Mouse (Mus musculus) CH12.LX (cell line): ENCODE measurements around the gene Usp12. TPM values are rescaled to one million over a fixed set of nuclear protein-coding genes. Genes with fewer than 3 reads are reported as not detected.
A peak's percentile ranks its signal among the peaks of the same experiment; 100 is the strongest.

Experiments used
- DNase-seq: peaks from one replicate; pipeline ENCODE4 v3.0.0-alpha.2; 2013; ENCODE audit errors: extremely low read depth
- H3K27ac ChIP-seq: 2 replicates; pipeline ENCODE4 v1.5.1; 2012; ENCODE audit warnings: low read depth, mild to moderate bottlenecking, control low read depth, moderate library complexity; ENCODE audit not compliant: insufficient read depth
- H3K27me3 ChIP-seq: replicated peaks from 2 replicates; pipeline ENCODE3; 2012; ENCODE audit warnings: inconsistent platforms
- H3K36me3 ChIP-seq, 2 experiments: replicated peaks in 1 of 2; 2 replicates each; pipeline versions ENCODE3 to v1.6.1; 2012; ENCODE audit warnings: inconsistent platforms in 1 of 2, low read length in 1 of 2, mild to moderate bottlenecking in 1 of 2, mixed read lengths in 1 of 2, moderate library complexity in 1 of 2; ENCODE audit not compliant: control insufficient read depth in 1 of 2, insufficient read depth in 1 of 2
- H3K4me1 ChIP-seq, 2 experiments: 2 replicates each; pipeline ENCODE4 v1.6.1; 2012; ENCODE audit warnings: inconsistent platforms in 1 of 2, moderate library complexity in 1 of 2; ENCODE audit not compliant: insufficient read depth in 2 of 2, control insufficient read depth in 1 of 2
- H3K4me2 ChIP-seq: 2 replicates; pipeline ENCODE4 v1.6.1; 2012; ENCODE audit warnings: low read depth, mild to moderate bottlenecking, control low read depth; ENCODE audit not compliant: poor library complexity, insufficient read depth, severe bottlenecking
- H3K4me3 ChIP-seq, 3 experiments: fragments of 150-350 bp in 1 of 3; sonication (generic) in 1 of 3; replicated peaks in 1 of 3; 2 replicates each; pipeline versions ENCODE3 to v1.5.1; 2011 to 2012; ENCODE audit warnings: low read depth in 2 of 3, low read length in 2 of 3, mild to moderate bottlenecking in 2 of 3, moderate library complexity in 2 of 3, control low read depth in 1 of 3, improper control_type of control experiment in 1 of 3, inconsistent platforms in 1 of 3, mixed read lengths in 1 of 3; ENCODE audit not compliant: poor library complexity in 1 of 3
- H3K79me2 ChIP-seq: replicated peaks from 2 replicates; pipeline ENCODE4 v1.6.1; 2012; ENCODE audit warnings: mild to moderate bottlenecking, moderate library complexity; ENCODE audit not compliant: control insufficient read depth, poor library complexity, insufficient read depth, severe bottlenecking; ENCODE audit errors: extremely low read depth
- H3K9ac ChIP-seq: 2 replicates; pipeline ENCODE4 v1.6.1; 2012; ENCODE audit warnings: low read depth, mild to moderate bottlenecking, control low read depth, moderate library complexity; ENCODE audit not compliant: insufficient read depth
- H3K9me3 ChIP-seq: replicated peaks from 2 replicates; pipeline ENCODE3; 2012; ENCODE audit warnings: low read length, inconsistent platforms, mixed read lengths
- BHLHE40 ChIP-seq: IDR thresholded peaks from 2 replicates; pipeline ENCODE4 v1.6.1; 2011; ENCODE audit warnings: mild to moderate bottlenecking, low read depth, low read length, improper control_type of control experiment
- CHD1 ChIP-seq: IDR thresholded peaks from 2 replicates; pipeline ENCODE4 v1.6.1; 2012; ENCODE audit warnings: low read depth, low read length, improper control_type of control experiment, inconsistent platforms
- CHD2 ChIP-seq: IDR thresholded peaks from 2 replicates; pipeline ENCODE4 v1.6.1; 2011; ENCODE audit warnings: low read length, improper control_type of control experiment
- E2F4 ChIP-seq: IDR thresholded peaks from 2 replicates; pipeline ENCODE4 v1.6.1; 2011; ENCODE audit warnings: low read depth, low read length, improper control_type of control experiment; ENCODE audit not compliant: insufficient replicate concordance
- EP300 ChIP-seq: IDR thresholded peaks from 2 replicates; pipeline ENCODE4 v1.6.1; 2011; ENCODE audit warnings: low read length, improper control_type of control experiment
- ETS1 ChIP-seq: conservative IDR thresholded peaks from 2 replicates; pipeline ENCODE4 v1.6.1; 2012; ENCODE audit warnings: low read depth, mild to moderate bottlenecking, inconsistent platforms, low read length, improper control_type of control experiment, moderate library complexity
- GABPA ChIP-seq: IDR thresholded peaks from 2 replicates; pipeline ENCODE4 v1.6.1; 2012; ENCODE audit warnings: low read depth, low read length, improper control_type of control experiment, inconsistent platforms; ENCODE audit not compliant: insufficient replicate concordance
- HCFC1 ChIP-seq: IDR thresholded peaks from 2 replicates; pipeline ENCODE4 v1.6.1; 2012; ENCODE audit warnings: low read depth, mild to moderate bottlenecking, inconsistent platforms, low read length, improper control_type of control experiment
- IRF4 ChIP-seq: IDR thresholded peaks from 2 replicates; pipeline ENCODE4 v1.6.1; 2014; ENCODE audit warnings: low read depth, mild to moderate bottlenecking, inconsistent platforms, low read length, improper control_type of control experiment
- JUN ChIP-seq: IDR thresholded peaks from 2 replicates; pipeline ENCODE4 v1.6.1; 2011; ENCODE audit warnings: low read depth, mild to moderate bottlenecking, low read length, improper control_type of control experiment, moderate library complexity; ENCODE audit not compliant: insufficient read depth
- KAT2A ChIP-seq: IDR thresholded peaks from 2 replicates; pipeline ENCODE4 v1.6.1; 2012; ENCODE audit warnings: low read length, improper control_type of control experiment, inconsistent platforms; ENCODE audit not compliant: insufficient replicate concordance
- MAFK ChIP-seq: IDR thresholded peaks from 2 replicates; pipeline ENCODE4 v1.6.1; 2011; ENCODE audit warnings: low read length, improper control_type of control experiment; ENCODE audit not compliant: insufficient replicate concordance
- MAX ChIP-seq: IDR thresholded peaks from 2 replicates; pipeline ENCODE4 v1.6.1; 2011; ENCODE audit warnings: low read length, improper control_type of control experiment
- MAZ ChIP-seq: IDR thresholded peaks from 2 replicates; pipeline ENCODE4 v1.6.1; 2012; ENCODE audit warnings: low read depth, mild to moderate bottlenecking, inconsistent platforms, low read length, improper control_type of control experiment, moderate library complexity
- MEF2A ChIP-seq: IDR thresholded peaks from 2 replicates; pipeline ENCODE4 v1.6.1; 2014; ENCODE audit warnings: low read depth, mild to moderate bottlenecking, inconsistent platforms, low read length, improper control_type of control experiment, borderline replicate concordance
- NELFE ChIP-seq: IDR thresholded peaks from 2 replicates; pipeline ENCODE4 v1.6.1; 2011; ENCODE audit warnings: low read depth, low read length, improper control_type of control experiment
- NRF1 ChIP-seq: IDR thresholded peaks from 2 replicates; pipeline ENCODE4 v1.6.1; 2014; ENCODE audit warnings: low read depth, mild to moderate bottlenecking, inconsistent platforms, low read length, improper control_type of control experiment, moderate library complexity
- PAX5 ChIP-seq: IDR thresholded peaks from 2 replicates; pipeline ENCODE4 v1.6.1; 2012; ENCODE audit warnings: low read length, inconsistent platforms, mixed read lengths
- POLR2AphosphoS2 ChIP-seq: IDR thresholded peaks from 2 replicates; pipeline ENCODE4 v1.6.1; 2011; ENCODE audit warnings: low read depth, low read length, improper control_type of control experiment
- RAD21 ChIP-seq: IDR thresholded peaks from 2 replicates; pipeline ENCODE4 v1.6.1; 2011; ENCODE audit warnings: low read depth, mild to moderate bottlenecking, low read length, improper control_type of control experiment, moderate library complexity
- RCOR1 ChIP-seq: conservative IDR thresholded peaks from 2 replicates; pipeline ENCODE4 v1.6.1; 2012; ENCODE audit warnings: low read depth, mild to moderate bottlenecking, inconsistent platforms, low read length, improper control_type of control experiment
- SIN3A ChIP-seq: IDR thresholded peaks from 2 replicates; pipeline ENCODE4 v1.6.1; 2012; ENCODE audit warnings: low read length, improper control_type of control experiment, inconsistent platforms
- SMC3 ChIP-seq: IDR thresholded peaks from 2 replicates; pipeline ENCODE4 v1.6.1; 2011; ENCODE audit warnings: low read depth, low read length, improper control_type of control experiment
- TCF12 ChIP-seq: IDR thresholded peaks from 2 replicates; pipeline ENCODE4 v1.6.1; 2014; ENCODE audit warnings: low read depth, mild to moderate bottlenecking, inconsistent platforms, low read length, improper control_type of control experiment
- UBTF ChIP-seq: IDR thresholded peaks from 2 replicates; pipeline ENCODE4 v1.6.1; 2012; ENCODE audit warnings: low read depth, mild to moderate bottlenecking, inconsistent platforms, low read length, improper control_type of control experiment, moderate library complexity
- USF2 ChIP-seq: conservative IDR thresholded peaks from 2 replicates; pipeline ENCODE4 v1.6.1; 2011; ENCODE audit warnings: low read depth, low read length, improper control_type of control experiment
- ZC3H11A ChIP-seq: IDR thresholded peaks from 2 replicates; pipeline ENCODE4 v1.6.1; 2012; ENCODE audit warnings: low read depth, mild to moderate bottlenecking, inconsistent platforms, low read length, improper control_type of control experiment
- ZKSCAN1 ChIP-seq: IDR thresholded peaks from 2 replicates; pipeline ENCODE4 v1.6.1; 2012; ENCODE audit warnings: low read depth, inconsistent platforms, low read length, improper control_type of control experiment, borderline replicate concordance
- ZMIZ1 ChIP-seq: IDR thresholded peaks from 2 replicates; pipeline ENCODE4 v1.6.1; 2012; ENCODE audit warnings: low read depth, mild to moderate bottlenecking, inconsistent platforms, low read length, improper control_type of control experiment
- ZNF384 ChIP-seq: IDR thresholded peaks from 2 replicates; pipeline ENCODE4 v1.6.1; 2012; ENCODE audit warnings: low read depth, low read length, improper control_type of control experiment, inconsistent platforms
- dilution Hi-C: fragments of 300-500 bp; cut with MboI; formaldehyde crosslinking; loops from 2 replicates; pipeline ENCODE4 v1.14.3; 2020; ENCODE audit warnings: low sequenced_read_pairs; ENCODE audit not compliant: extremely low pct_unique_long_range_greater_than_20kb, extremely low pct_ligation_motif_present
- in situ Hi-C: fragments of 300-500 bp; cut with MboI; formaldehyde crosslinking; loops from 3 replicates; pipeline ENCODE4 v1.14.3; 2019; ENCODE audit warnings: low sequenced_read_pairs, low pct_ligation_motif_present, low pct_unique_long_range_greater_than_20kb, mixed read lengths
- polyA plus RNA-seq: library from polyadenylated mRNA; unstranded; fragments of >175 nt; gene quantifications from 2 replicates; pipeline ENCODE4 v1.2.1, GENCODE M21; 2012; ENCODE audit warnings: low read depth; ENCODE audit not compliant: insufficient read length
- total RNA-seq, 2 experiments: library from RNA; depleted of rRNA; stranded (reverse); fragments of 300-350 nt in 1 of 2; fragments of >200 nt in 1 of 2; gene quantifications; 2 replicates each; pipeline ENCODE4 v1.2.3; 2012 to 2014

Gene Usp12
- total and polyA plus RNA-seq, 3 experiments, result 7.8 to 17.8 (median 10.1) TPM

- dilution Hi-C loops (no loop called here), in situ Hi-C loops (no loop called here)
- Histone ChIP-seq H3K9me3 (no peaks in the 10 kb centered on the region), H3K36me3 (peaks cover 34 to 38% of the 10 kb centered on the region in 2 experiments), H3K9ac (peak overlapping the region; percentile 45), H3K4me1 (peaks cover 0 to 39% of the 10 kb centered on the region in 2 experiments; a peak in 3 of 4 replicates), H3K4me3 (peak overlapping the region in 2 of 3 experiments; percentile 15 to 92), H3K27ac (no peak overlapping the region), H3K79me2 (peaks cover 19% of the 10 kb centered on the region), H3K4me2 (peak overlapping the region; percentile 44), H3K27me3 (no peaks in the 10 kb centered on the region)
- TF ChIP-seq HCFC1 (no peak), KAT2A (no peak), SMC3 (no peak), ZNF384 (no peak), MEF2A (no peak), UBTF (no peak), E2F4 (0 out of 2 replicates have a peak, but pooled peaks have one; percentile 24), TCF12 (no peak), JUN (no peak), RAD21 (no peak), SIN3A (no peak), MAFK (no peak), MAZ (no peak), MAX (no peak), EP300 (no peak), IRF4 (no peak; the same call in 1 of the 2 replicates), USF2 (no peak), NRF1 (no peak), RCOR1 (no peak), CHD2 (peak; percentile 48; the same call in 1 of the 2 replicates), CHD1 (peak; percentile 26; the same call in 1 of the 2 replicates)
- DNase-seq, result no peak
Measured at GRCm38 (mm10) chr5:146832435-146832768, 37.6 kb upstream of the Usp12 start.

GRCm38 (mm10) chr5:146829528-146829927 lies 34.7 kb upstream of the Usp12 start:
- Histone ChIP-seq H3K9me3 (no peaks in the 10 kb centered on the region), H3K79me2 (peaks cover 15% of the 10 kb centered on the region), H3K4me3 (peak overlapping the region; percentile 51 to 56 (median 54)), H3K36me3 (peaks cover 6 to 9% of the 10 kb centered on the region in 2 experiments), H3K4me1 (peaks cover 0 to 21% of the 10 kb centered on the region in 2 experiments; a peak in 2 of 4 replicates), H3K27ac (peak overlapping the region; percentile 47), H3K4me2 (peak overlapping the region; percentile 73), H3K9ac (peak overlapping the region; percentile 70), H3K27me3 (no peaks in the 10 kb centered on the region)
- dilution Hi-C loops, result no loop called here
- in situ Hi-C loops, result no loop called here
- DNase-seq, result peak; percentile 78
- TF ChIP-seq CHD2 (no peak), BHLHE40 (peak; percentile 91), HCFC1 (no peak), ZC3H11A (no peak), PAX5 (no peak), SIN3A (no peak), ZKSCAN1 (no peak), MAFK (no peak), MEF2A (no peak), ZMIZ1 (no peak; the same call in 1 of the 2 replicates), ZNF384 (no peak), GABPA (no peak), IRF4 (no peak), NELFE (peak; percentile 66), RAD21 (no peak), ETS1 (no peak; the same call in 1 of the 2 replicates), USF2 (peak; percentile 75), KAT2A (no peak), UBTF (no peak), POLR2AphosphoS2 (no peak)
